Mouse (Mus musculus): ENCODE measurements around the gene Gpr157.
A peak's percentile ranks its signal among the peaks of the same experiment; 100 is the strongest.

Gpr157 gene

DNA sequence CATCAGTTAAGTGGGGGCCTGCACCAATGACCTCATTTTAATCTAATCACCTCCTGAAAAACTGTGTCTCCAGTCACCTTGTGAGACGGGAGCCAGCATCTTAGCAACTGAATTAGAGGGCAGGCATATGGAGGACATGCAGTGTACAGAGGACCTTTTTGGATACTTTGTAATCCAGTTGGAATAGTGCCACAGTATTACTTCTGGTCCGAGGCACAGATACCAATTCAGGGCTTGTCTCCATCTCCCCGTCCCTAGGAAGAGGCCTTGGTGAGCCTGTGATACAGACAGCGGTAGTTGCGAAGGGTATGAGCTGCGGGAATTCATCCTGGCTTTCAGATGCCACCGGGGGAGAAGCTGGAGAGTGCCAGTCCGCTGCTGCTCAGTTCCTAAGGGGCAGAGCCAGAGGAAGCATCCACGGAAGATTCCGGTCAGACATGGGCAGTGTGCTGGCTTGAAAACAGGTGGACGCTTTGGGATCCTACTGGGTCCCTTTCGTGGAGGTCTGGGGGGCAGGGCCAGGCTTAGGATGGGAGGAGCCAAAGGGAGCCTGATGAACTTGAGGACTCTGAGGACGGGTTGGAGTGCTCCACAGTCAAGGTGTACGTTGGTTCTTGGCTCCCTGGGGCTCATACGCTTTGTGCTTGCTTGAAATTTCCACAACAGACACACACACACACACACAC, 14.6 kb upstream of the Gpr157 start:
- no peak for DNase-seq (ENCODE audit: low spot score)

DNA sequence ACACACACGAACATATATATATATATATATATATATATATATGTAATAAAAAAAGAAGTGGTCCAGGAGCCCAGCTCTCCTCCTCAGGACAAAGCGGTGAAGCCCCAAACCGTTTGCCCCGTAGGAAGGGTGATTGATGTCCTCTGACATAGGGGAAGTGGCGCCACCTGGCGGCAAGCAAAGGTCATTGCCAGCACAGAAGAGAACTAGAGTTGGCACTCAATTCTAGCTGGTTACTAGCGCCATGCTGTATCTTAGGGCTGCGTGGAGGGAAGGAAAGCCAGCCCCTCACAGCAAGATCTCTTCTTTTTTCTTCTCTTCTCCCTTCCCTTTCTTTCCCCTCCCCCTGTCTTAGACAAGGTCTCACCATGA, 14.1 kb upstream of the Gpr157 start:
- DNase-seq (ENCODE audit: low spot score): no peak

DNA sequence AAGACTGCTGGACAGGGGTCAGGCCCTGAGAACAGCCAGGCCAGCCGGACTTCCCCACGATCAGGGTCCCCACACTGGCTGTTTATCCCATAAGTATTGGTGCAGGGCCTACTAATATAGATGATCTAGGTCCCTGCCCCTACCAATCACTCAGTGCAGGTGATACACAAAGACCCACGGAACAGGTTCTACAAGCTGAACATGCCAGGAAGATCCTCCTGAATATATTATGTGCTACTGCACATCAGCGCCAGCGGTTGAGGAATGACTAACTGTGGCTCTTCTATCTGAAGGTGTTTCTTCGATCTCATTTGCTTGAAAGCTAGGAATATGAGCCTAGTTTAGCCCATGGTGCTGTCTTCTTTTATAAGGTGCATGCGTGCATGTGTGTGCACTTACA, 11.8 kb upstream of the Gpr157 start:
- no peak for DNase-seq (ENCODE audit: low spot score)

DNA sequence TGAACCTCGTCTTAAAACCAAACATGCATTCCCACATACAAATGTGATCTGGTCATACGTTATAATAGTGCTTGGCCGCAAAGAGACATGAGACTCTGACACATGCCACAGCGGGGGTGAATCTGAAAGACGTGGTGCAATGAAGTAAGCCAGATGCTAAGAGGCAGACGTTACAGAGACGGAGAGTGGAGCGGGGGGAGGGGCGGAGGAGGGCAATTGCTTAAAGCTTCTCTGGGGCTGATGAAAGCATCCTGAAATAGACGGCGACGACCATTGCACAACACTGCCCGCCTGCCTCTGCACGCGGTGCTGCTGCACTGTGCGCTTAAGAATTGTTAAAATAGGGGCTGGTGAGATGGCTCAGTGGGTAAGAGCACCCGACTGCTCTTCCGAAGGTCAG, 11.0 kb upstream of the Gpr157 start:
- no peak for DNase-seq (ENCODE audit: low spot score)

DNA sequence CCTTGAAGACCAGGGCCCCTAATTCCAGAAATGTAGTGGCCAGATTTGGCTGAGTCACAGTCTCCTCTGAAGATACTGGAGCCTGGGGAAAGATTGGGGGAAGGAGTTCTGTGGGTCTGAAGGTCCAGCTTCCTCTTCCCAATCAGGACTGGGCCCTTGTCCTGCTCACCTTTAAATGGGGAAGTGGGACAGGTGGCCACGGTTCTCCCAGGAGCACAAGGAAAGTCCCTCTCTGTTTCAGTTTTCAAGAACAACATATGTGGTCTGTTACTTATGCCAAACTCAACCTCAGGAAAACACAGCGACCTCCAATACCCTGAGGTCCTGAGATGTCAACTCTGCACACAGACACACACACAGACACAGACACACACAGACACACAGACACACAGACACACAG, 8.5 kb upstream of the Gpr157 start:
- no peak for DNase-seq (ENCODE audit: low spot score)

DNA sequence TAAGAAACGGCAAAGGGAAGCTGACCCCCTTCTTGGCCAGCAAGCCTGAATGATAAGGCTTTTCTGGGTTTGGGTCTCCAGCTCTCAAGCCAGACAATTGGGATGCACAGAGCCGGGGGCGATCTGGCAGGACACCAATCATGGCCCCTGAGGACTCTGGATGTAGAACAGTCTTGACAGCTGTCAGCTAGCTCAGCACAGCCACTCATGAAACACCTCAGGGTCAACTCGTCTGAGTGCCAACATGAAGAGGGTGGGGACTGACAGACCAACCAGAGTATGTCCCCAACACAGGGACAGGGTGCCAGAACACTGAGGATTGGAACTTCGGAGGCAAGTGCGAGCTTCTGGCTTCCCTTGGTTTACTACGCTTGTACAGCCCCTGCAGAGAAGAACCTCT, 7.9 kb upstream of the Gpr157 start:
- DNase-seq (ENCODE audit: low spot score): no peak

DNA sequence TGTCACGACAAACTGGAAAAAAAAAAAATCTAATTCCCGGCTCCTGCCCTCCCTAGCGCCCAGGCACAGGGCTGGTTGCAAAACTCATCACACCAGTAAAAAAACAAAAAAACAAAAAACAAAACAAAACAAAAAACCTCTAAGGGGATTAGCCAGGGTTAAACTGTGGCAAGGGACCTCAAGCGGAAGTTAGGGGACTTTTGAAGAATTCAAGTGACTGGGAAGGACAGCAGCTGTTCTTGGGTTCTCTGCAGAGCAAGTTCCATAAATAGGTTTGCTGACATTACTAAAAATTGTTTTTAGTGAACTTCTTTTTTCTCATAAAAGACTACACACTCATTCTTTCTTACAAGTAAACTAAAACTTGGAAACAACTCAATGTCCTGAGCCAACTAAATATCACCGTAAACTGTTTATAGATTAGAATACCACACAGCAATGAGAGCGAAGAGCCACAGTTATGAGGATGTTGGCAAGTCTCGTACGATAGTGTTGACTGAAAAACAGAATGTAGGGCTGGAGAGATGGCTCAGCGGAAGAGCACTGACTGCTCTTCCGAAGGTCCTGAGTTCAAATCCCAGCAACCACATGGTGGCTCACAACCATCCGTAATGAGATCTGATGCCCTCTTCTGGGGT, 6.7 kb upstream of the Gpr157 start:
- DNase-seq (ENCODE audit: low spot score): no peak

DNA sequence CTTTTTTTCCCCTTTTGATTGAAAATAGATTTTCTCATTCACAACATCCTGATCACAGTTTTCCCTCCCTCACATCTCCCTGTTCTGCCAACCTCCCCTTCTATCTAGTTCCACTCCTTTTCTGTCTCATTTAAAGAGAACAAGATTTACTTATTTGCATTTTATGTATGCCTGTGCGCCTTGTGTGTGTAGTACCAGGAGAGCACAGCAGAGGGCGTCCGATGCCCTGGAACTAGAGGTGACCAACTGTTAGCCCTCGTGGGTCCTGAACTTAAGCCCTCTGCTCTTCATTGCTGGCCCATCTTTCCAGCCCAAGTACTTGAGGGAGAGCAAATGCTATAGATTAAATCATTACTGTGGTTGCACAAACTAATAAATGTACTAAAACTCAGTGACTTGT, 1.8 kb upstream of the Gpr157 start:
- DNase-seq (ENCODE audit: low spot score): no peak

DNA sequence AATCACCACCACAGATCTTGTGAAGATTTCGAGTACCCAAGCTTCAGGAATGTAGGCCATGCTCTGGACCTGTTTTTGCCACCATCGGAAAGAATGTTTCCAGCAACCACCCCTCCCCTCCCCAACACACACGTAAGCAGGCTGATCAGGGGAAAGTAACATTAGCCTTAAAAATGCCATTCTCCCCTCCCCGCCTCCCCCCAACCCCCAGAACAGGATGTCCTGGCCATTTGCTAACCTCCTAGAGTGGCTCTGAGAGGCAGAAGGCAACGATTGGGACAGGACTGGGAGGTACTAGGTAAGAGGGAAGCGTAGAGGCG, 364 bp upstream of the Gpr157 start:
- DNase-seq (ENCODE audit: low spot score): no peak

DNA sequence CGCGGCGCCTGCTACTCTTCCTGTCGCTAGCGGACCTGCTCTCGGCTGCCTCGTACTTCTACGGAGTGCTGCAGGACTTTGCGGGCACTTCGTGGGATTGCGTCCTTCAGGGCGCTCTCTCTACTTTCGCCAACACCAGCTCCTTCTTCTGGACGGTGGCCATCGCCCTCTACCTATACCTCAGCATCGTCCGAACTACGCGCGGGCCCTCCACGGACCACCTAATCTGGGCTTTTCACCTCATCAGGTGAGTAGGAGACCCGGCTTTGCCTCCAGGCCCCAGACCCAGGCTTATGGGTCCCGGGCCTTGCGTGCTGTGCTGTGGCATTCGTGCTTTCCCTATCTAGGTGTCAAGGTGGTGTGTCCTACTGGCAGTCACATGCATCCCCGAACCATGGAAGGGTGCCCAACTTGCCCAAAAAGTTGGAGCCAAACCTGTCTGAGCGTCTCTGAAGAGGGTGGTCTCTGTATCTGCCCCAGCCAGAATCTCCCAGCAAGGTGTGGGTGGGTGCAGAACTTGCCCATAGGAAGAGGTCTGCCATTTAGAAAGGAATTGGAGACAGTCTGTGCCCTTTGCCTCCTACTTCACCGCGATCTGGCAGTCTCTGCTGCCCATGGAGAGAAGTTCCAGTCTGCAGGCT, 845 bp downstream of the Gpr157 start:
- no peak for DNase-seq (ENCODE audit: low spot score)

DNA sequence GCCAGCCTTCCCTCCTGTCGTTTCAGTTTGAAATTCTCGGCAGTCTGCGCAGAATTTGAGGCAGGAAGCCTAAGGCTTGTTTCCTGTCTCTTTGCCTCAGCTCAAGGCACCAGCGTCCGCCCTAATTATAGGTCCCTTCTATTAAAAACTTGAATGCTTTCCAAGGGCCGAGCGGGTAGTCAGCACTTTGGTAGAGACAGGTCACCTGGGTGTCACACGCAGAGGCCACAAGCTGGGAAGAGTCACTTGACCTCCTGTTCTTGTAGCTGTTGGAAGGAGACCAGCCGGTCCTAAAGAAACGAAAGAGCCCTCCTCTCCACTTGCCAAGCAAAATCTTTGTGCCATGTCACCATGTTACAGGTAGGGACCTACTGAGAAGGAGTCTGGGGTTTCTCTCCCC, 2.0 kb downstream of the Gpr157 start:
- DNase-seq (ENCODE audit: low spot score): no peak

DNA sequence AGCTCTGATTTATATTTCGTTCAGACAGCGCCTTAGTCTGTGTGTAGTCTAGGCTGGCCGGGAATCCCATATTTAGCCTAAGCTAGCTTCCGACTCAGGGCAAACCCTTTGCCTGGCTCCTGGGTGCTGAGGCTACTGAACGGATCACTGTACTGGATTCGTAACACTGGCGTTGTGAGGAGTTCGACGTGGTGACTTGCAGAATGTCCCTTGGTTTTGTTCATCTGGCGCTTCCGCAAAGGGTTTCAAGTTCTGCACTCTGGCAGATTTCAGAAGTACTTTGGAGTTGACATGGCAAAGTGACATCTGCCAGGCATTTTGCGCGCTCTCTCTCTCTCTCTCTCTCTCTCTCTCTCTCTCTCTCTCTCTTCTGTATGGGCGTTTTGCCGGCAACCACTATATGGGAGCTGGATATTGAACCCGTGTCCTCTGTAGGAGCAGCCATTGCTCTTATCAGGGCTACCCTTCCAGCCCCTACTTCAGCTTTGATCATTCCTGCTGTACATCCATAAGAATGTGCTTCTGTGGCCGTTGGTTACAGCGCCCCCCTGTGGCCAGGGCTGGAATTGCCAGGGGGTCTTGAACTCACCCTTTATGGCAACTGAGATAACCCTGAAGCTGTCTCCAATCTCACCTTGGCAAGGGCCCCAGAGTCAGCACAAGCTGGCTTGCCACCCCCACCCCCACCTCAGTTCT, 4.9 kb downstream of the Gpr157 start:
- DNase-seq (ENCODE audit: low spot score): no peak

DNA sequence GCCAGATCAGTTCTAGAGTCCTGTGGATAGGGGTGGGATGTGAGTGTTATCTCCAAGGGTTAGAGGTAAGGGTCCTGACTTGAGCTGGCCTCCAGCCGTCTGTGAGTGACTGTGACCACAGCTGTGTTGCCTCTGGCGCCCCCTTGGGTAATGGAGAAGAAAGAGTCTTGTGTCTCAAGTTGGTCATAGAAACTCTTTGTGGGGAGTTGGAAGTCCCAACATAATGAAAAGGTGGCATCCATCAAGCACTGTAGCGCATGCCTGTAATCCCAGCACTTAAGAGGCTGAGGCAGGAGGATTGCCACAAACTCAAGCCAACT, 5.4 kb downstream of the Gpr157 start:
- DNase-seq (ENCODE audit: low spot score): no peak

DNA sequence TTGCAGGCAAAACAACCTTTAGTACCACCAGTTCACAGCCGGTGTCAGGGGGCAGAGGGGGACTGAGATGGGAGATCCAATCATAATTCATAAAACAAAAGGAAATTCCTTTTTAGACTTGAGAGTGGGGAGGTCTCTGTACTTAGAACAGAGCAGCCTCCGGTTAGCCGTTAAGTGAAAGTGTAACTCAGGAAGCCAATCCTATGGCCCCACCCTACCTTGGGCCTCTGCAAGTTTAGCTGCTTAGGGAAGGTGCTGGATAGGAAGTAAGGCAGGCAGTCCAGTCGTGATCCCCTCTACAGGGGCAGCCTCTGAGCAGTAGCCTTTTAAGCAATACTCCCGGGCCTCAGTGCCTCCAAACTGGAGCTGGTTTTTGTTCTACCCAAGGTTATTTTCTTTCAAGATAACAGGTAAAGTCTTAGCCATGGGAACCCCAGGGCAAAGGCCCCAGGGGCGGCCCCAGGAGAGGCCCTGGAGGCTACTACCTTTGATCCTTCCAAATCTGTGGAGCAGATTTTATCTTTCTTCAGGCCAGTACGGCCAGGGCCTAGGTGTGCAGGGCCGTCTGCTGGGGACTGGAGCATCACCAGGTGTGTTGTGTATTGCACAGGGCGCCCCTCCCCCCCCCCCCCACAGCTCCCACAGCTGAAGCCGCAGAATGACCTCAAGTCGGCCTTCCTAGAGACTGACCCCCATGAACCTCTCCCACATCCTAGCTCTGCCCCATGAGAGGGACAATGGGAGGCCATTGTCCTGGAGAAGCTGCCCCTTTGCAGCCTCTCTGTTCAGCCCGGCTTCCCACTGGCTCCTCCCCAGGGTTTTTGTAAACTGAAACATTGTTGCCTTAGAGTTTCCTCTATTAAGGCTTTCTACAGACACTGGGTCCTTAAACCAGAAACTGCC, 6.6 kb downstream of the Gpr157 start:
- DNase-seq (ENCODE audit: low spot score): no peak

DNA sequence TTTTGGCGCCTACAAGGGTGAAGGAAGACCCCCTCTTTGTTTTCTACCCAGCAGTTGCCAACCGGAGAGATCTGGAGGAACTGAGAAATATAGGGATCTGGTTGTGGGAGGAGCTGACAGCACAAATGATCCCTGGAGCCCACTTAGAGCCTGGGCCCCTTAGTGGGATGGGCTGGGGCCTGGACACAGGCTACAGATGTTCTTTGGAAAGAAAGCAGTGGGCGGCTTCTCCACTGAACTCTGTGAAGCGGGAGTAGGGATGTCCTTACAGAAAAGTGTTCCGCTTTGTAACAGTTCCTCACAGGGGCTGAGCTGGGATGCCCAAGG, 7.3 kb downstream of the Gpr157 start:
- no peak for DNase-seq (ENCODE audit: low spot score)

DNA sequence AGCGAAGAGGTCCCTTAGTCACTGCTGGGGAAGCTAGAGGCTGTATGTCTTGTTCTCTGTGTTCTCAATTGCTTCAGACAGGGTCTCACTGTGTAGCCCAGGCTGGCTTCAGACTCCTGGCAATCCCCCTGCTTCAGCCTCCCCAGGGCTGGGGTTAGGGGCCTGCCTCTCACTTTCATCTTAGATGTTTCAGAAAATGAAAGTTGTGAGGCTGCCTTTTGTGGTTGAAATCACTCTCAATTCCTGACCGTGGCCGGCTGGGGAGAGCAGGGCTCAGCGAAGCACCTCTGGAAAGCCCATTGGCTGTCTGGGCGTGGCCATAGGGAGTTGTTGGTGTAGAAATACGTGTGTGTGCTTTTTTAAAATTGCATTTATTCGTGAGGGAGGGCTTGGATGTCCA, 9.1 kb downstream of the Gpr157 start:
- no peak for DNase-seq (ENCODE audit: low spot score)

DNA sequence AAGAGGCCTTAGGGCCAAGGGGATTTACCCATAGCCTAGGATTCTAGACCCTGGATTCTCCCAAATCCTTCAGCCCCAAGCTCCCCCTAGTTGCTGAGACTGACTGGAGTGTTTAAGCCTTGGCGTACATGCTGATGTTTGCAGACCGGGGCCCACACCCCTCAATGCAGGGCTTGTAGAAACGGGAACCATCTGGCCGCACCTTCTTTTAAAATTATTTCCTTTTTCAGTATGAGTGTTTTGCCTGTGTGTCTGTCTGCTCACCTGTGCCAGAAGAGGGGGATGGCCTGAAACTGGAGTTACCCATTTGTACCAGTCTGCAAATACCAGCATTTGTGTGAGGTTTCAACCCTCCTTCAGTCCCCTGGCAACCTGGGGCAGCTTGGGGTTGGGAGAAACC, 10.7 kb downstream of the Gpr157 start:
- no peak for DNase-seq (ENCODE audit: low spot score)

DNA sequence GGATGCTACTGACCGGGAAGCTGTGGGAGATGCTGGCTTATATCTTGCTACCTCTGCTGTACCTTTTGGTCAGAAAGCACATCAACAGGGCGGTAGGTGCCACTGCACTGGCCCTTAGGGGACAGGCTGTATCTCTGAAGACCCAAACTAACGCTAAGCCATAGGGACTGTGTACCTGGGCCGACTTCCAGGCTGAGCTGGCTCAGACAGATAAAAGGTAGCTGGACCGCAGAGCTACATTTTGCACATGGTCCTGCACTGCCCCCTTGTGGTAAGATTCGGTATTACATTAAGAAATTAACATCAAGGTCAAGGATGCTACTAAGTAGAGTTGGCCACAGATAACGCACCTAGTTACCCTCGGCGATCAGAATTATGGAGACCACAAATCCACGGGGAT, 11.7 kb downstream of the Gpr157 start:
- DNase-seq (ENCODE audit: low spot score): peak; percentile 81

DNA sequence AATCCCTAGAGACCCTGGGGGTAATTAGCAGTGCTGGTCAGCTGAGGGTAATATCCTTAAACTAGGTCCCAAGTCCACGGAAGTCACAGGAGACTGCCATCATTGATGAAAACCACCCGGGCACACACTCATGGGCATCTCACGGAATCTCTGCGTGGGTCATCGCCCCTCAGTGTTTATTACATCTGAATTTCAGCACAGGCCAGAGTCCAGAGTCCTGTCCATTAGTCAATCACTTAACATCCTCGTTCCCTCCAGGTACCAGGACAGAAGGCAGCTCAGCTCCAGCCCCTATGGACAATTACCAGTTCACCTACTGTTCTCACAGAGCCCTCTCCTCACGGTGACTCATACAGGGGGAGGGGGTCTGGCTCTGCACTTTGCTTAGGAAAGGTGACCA, 15.7 kb downstream of the Gpr157 start:
- DNase-seq (ENCODE audit: low spot score): no peak

DNA sequence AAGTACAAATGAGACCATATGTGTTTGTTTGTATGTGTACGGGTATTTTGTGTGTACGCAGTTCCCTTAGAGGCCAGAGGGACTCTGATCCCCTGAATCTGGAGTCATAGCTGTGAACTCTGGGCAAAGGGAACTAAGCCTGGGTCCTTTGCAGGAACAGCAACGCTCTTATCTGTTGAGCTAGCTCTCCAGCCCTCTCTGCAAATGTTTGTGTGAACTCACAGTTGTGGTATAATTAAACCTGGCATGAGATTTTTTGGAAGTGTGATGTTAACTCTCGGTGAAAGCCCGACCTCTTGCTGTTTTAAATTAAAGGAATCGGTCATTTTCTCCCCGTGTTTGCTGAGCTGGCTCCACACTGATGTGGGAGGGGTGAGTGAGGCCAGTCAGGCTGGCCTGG, 18.5 kb downstream of the Gpr157 start:
- no peak for DNase-seq (ENCODE audit: low spot score)

DNA sequence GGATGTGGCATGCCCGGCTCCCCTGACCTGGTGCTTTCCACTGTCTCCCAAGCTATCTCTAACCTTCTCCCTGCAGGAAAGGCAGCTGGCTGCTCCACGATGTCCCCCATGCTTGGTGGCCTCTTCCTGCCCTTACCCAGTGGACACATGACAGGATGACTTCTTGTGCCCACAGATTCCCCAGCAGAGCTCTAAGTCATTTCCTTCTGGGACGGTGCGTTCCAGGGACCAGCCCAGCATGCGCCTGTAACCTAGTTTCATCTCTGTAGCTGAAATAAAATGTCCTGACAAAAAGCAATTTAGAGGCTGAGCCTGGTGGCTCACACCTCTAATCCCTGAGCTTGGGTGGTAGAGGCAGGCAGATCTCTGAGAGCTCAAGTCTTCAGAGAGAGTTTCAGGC, 19.5 kb downstream of the Gpr157 start:
- no peak for DNase-seq (ENCODE audit: low spot score)

DNA sequence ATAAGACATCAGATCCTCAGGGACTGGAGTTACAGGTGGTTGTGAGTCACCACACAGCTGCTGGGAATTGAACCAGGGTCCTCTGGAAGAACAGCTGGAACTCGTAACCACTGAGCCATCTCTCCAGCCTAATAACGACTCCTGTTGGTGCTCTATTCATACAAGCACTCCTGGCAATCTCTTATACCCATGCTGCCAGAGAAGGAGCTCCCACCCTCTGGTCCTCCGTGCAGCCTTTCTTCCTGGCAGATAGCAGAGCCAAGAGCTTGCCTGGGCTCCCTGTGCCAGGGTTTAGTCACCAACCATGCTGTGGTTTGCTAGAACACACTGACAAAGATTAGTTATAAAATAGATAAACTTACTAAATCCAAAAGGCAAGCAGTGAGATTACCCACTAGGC, 22.5 kb downstream of the Gpr157 start:
- no peak for DNase-seq (ENCODE audit: low spot score)

DNA sequence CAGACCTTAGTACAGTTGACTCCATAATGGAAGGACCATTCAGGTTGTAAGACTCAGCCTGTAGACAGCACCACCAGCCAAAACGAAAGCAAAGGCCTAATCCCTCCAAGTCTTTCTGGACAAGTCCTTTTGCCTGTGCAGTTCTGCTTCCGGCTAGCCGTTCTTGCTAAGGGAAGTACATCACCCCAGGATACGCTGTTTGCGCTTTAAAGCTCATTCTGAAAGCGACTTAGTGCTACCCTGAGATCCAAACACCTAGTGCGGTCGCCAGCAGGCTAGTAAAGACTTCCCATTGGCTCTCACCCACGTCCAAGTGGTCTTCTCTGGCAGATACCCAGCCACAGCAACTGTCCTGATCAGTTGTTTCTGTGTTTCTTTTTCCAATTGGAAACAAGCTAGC, 23.2 kb downstream of the Gpr157 start:
- no peak for DNase-seq (ENCODE audit: low spot score)

All from layer of hippocampus, adult 9-10 months (tissue).